Mouse (Mus musculus) neural tube, embryonic 10.5 days (tissue): ENCODE results near the gene Tlr6.

Experiments
- DNase-seq: peaks from one replicate; pipeline ENCODE4 v3.0.0-alpha.2; 2017; ENCODE audit warnings: low spot score; ENCODE audit errors: extremely low spot score

The Tlr6 gene

DNA sequence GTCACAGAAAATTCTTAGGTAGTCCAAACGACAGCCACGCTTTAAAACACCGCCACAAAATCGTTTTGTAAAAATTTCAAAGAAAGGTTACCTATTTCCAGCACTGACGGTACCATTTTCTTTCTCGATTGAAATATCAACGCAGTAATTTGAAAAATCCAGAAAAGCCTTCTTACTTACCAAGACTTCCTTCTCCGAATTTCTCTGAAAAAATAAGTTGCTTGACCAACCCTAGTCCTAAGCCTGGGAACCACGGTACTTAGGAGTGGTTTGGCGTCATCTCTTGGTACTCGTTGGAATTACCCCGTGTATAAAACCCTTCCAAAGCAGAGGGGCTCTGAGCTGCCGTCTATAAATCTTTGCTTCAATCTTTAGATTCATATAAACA lies at the start of gene Tlr6:
Gene Tlr6, minus strand, starts transcription at position 255 of the 388 bp plus-strand sequence.
- no peak for DNase-seq

DNA sequence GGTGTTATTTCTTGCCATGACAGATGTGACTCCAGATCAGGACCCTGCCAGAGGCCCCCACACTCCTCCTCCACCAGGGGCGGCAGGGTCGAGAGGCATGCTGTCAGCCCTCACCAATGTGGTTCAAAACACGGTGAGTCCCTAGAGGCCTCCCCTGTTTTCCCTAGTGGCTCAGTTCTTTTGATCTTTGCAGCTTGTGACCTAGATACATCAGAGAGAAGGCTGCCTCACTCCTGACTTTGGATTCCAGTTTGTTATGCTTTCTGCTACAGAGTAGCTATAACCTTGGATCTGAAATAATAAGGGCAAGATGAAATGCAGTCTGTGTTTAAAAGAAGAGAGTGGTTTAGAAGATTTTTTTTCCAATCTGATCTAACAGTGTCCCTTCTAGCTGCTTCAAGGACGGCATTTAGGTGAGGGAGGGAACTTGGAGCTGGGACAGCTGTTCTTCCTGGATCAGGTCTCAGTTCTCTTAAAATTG lies 46.2 kb upstream of the Tlr6 start:
- peak; percentile 17 for DNase-seq

DNA sequence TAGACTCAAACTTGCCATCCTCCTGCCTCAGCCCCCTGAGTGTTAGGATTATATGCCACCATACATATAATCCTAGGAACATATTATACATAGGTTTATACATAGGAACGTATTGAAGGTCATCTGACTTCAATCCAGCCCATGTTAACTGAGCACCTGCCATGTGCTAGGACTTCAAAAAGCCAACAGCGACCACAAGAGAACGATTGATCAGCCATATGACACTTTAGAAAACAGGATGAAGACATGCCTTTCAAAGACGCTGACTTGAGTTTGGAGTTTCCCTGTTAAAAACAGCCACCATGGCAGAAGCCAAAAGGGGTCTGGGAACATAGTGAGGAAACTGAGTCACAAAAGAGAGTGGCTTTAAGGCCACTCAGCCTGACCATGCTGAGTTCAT lies 45.4 kb upstream of the Tlr6 start:
- DNase-seq = no peak

DNA sequence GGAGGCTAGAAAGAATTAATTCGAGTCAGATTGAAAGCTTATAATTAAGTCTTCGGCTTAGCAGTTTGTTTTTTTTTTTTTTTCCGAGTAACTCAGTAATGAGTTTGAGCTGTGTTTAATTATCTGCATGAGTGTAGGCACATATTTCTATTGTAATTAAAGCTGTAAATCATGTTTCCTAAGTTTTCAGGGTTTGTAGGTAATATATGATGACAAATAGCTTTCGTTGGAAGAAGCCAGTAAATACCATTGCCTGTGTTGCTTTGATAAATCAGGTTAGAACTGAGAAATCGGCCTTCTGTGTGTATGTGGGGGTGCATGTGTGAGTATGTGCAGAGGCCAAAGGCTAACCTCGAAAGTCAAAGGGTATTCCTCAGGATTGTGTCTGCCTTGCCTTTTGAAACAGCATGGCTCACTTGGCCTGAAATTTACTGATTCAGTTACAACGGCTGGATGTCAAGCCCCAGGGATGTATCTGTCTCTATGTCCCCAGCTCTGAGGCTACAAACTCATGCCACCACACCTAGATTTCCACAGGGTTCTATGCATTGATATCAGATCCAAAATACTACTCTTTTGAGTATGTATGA lies 44.1 kb upstream of the Tlr6 start:
- DNase-seq = no peak

DNA sequence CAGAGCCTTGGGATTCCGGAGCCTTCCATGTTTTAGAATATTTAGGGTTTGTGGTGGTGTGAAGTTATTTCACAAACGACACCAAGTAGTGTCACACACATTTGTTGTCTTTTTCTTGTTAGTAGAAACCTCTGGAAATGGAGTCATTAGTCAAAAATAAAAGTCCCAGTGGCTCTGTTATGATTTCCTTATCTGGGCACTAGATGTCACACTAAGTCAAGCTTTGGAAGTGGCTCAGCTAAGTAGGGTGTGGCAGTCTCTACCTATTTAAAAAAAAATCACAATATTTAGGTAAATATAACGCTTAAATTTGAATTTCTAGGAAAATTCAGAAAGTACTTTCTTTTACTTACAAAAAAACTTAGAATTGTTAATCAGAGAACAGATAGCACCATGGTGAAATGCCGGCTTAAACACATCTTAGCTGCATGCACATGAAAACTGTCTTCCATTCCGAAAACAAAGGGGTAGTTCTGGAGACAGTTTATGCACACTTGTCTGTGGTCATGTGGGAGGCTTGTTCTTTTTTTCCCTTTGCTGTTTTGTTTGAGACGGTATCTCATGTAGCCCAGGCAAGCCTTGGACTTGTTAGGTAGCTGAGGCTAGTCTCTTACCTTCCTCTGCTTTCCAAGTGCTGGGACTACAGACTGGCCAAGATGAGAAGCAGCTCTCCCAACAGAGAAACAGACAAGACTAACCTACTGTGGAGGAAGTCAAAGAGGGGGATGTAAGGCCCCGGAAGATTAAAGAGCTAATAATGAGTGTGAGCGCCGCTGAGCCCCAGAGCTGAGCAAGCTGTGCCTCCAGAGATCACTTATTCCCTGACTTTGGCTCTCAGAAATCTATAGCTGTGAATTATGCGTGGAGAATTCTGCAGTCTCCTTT lies 43.3 kb upstream of the Tlr6 start:
- DNase-seq = peak; percentile 15

DNA sequence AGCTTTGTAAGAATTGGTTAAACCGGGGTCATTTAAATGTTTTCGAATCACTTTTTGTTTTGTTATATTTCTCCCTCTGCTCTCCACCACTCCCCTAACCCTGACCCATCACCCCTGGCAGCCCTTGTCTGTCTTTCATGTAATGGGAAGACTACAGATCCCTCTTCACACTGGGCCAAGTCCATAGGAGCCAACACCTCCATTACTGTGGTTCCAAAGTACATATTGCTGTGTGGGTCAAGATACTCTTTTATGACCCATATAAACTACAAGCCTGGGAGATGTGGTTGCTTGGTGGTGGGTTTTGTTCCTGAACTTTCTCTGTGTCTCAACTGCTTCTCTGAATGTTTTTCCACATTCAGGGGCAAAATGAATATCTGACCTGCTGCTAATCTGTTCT lies 35.5 kb upstream of the Tlr6 start:
- DNase-seq = no peak

DNA sequence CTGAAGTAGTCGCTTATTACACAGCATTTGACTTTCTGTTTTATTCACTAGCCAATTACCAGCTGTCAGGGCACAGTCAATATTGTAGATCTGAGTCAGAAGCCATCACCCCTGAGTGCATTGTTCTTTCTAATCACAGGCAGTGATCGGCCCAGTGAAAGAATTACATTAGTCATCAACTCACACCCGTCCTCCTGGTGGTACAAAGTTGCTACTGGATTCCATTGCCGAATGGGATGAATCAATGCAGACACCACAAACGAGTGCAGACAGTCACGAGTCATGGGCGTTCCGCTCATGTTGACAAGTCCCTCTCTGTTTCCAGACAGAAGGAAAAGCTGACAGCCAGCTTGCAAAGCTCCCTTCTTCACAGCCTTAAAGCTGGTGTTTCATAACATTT lies 32.6 kb upstream of the Tlr6 start:
- DNase-seq = no peak

DNA sequence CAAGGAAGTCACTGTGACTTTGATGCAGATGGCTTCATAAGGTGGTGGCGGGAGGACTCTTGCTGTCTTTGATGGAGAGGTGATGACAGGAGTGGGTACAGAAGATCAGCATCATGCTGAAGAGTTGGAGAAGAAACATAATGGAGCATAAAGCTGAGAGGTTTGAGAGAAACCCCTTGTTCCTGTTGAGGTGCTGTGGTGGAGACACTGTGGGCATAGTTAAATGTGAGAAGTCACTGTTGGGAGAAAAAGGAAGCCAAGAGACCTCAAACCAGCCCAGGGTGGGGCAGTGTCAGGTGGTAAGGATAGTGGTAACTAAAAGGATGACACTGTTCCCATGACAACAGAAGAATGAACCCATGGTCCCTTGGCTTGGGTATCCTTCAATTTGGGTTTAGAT lies 30.0 kb upstream of the Tlr6 start:
- no peak for DNase-seq

DNA sequence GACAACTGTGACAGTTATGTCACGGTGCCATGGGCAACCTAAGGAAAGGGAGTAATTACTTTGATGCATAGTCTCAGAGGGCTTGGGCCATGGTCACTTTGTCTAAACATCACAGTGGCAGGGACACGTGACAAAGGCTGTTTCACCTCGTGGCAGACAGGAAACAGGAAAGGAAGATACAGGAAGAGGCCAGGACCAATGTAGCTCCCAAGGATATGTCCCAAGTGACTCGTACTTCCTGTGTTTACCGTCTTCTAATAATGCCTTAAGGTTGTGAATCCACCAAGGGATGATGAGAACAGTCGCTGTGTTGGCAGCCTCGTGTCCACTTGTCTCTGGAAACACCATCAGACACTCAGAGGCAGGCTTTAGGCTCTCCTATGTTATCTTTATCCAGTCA lies 26.1 kb upstream of the Tlr6 start:
- no peak for DNase-seq

DNA sequence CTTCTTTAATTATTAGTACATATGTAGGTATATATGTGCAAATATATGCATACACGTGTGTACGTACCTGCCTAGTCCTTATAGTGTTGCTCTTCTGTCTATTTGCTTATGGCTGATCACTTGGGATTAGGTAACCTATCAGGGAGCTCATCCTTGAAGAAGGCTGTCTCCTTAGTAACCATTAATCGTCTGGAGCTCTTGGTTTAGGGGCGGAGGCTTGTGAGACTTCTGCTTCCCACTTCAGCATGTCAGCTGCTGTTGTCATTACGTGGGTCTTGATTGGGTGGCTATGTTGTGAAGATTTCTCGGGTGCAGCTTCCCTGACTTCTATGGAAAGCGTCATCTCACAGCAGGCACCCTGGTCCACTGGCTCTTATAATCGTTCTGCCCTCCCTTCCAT lies 17.2 kb upstream of the Tlr6 start:
- no peak for DNase-seq

DNA sequence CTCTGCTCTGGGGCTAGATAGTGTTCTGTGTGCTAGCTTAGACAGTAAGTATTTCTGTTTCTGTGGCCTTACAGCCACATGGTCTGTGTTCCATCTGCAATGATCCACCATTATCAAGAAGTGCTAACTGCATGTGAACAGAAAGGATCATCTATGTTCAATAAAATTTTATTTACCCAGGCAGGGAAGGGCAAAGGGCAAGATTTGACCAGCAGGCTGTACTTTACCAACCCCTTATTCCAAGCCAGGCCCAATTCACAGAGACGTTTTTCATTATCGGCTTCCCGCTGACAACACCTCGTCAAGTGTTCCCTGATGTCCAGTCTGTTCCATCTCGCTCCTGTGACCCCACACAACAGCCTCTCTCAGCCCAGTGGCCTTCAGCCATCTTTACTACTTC lies 15.2 kb upstream of the Tlr6 start:
- DNase-seq = no peak

DNA sequence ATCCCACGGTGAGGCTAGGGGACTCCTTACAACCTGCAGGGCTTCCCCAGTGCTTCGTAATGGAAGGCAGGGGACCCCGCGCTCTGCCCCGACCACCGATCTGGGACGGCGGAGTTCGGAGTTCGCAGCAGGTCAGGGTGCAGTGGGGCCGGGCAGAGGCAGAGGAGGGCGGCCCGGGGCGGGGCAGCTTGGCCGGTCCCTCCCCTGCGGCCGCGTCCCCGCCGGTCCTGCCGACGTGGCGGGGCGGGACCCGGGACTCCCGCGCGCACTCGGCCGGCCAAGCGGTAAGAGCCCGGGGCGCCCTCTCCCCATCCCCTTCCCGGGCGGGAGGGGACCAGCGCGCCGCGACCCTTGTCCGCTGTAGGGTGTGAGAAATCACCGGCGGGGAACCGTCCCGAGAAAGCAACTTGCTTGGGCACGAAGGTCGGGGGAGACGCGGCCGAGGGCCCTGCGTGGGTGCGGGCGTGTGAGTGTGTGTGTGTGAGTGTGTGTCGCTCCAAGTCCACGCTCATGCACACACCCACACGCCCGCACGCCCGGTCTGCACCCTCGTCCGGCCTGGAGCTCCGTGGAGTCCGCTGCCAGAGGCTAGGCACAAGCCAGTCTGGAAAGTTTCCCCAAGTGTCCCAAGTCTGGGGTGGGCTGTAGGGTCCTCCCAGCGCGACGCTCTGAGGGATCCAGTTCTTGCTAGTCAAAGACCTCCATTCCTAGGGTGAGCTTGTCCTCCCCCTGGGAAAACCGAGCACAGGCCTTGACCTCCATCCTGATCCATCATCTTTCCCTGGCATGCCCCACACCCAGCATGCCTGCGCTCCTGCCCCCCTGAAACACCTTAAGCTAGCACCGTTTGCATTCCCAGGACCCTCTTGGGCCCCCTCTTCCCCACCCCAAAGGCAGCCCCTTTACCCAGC lies 10.2 kb upstream of the Tlr6 start, which contains the start of gene Fam114a1:
Gene Fam114a1, plus strand, starts transcription at position 211 of the 911 bp plus-strand sequence.
- peak; percentile 69 for DNase-seq

DNA sequence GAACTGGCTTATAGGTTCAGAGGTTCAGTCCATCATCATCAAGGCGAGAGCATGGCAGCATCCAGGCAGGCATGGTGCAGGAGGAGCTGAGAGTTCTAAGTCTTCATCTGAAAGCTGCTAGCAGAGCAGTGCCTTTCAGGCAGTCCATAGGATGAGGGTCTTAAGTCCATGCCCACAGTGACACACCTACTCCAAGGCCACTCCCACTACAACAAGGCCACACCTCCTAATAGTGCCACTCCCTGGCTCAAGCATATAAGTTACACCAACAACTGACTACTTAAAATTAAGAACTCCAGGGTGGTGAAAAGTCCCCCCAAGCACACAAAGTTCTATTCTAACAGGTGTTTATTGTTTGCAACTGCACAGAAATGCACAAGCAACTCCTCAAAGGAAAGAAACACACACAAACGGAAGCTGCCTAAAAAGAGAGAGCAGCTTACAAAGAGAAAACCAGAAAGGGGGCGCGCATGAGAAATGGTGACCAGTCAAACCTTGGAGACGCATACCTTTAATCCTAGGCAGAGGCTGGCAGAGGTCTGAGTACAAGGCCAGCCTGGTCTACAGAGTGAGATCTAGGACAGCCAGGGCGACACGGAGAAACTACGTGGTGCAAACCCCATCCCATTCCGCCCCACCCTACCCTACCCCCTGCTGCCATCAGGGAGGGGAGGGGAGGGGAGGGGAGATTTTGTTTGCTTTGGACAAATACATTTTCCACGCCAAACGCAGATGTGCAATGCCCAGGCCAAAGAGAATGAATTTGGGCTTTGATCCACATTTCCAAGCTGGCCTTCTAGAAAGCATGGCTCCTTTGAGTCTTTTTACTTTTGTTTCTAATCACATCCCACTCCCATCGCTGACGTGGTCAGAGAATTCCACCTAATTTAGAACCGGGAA lies 9.3 kb upstream of the Tlr6 start:
- peak; percentile 50 for DNase-seq

DNA sequence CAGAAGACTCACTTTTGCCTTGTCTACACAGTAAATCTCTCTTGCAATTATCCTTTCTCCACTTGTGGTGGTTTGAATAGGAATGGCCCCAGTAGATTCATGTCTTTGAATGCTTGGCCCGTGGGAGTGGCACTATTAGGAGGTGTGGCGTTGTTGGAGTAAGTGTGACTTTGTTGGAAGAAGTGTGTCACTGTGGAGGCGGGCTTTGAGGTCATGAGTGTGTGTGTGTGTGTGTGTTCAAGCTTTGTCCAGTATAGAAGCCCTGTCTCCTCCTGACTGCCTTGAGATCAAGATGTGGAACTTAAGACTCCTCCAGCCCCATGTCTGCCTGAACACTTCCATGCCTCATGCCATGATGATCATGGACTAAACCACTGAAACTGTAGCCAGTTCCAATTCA lies 3.8 kb upstream of the Tlr6 start:
- no peak for DNase-seq

DNA sequence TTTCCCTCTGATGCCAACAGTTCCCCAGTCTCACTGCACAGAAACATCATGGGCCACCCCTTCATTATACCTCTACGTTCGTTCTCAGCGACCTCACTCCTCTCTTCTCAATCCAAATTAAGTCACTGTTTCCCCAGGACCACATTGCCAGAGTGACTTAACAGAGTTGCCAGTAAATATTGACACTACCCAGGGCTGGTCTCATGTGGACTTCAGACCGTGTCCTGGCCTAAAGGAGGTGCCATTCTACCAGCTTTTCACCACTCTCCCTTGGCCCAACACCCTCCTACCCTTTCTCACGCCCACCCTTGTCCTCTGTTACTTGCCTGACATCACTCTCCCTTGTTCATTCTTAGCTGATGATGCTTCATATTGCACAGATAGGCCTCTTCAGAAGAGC lies 3.4 kb upstream of the Tlr6 start:
- no peak for DNase-seq

DNA sequence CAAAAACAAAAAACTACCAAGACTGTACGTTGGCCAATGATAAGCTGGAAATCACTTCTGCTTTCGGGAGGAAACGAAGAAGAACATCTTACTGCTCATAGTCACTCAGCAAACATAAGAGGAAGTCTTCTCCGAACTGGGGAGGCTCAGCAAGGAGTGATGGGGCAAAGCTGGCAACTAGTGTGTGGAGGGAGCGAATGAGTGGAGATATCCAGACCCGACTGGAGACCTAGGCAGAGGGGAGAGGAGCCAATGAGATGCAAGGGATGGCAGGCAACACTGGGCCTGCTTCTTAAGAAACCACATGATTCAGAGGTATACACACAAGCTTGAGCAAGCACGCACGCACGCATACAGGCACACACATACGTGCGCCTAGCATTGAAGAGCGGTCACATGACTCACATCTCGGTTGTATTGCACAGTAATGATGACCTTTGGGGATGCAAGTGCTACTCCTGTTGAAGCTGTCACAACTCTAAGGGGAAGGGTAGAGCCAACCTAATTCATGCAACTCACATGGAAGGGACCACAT lies 1.0 kb upstream of the Tlr6 start:
- no peak for DNase-seq

DNA sequence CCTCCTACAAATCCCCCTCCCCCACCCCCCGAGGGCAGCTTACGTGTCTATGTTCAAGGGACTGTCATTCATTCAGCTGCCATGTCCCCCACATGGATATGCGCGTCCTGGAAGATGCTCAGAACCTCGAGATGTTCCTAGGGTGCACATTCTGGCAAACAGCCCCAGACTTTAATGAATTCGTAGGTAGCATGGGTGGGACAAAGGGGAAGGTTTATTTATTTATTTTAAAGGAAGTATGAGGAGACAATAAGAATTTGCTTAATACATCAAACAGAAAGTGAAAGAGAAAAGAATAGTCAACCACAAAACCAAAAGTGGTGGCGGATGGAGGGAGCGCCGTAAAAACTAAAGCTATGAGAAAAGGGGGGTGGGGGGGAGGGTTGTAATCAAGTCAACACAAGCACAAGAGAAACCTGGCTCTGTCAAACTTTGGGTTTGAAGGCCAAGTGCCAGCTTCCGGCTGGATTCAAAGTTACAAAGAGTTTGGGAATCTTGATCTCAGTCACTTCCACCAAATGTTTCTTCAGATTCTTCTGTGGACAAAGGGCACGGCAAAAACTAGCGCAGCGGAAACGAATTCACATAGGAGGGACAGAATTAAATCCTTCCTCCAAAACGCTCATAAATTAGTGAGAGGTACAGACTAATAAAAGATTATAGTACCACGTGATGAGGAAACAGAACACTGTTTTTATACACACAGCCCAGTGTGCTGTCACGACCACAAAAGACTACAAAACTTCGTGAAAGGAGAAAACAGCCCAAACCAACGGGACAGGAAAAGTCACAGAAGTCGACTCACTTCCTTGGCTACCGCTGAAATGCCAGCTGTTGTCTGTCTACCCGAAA lies 680 bp downstream of the Tlr6 start:
- DNase-seq = no peak

DNA sequence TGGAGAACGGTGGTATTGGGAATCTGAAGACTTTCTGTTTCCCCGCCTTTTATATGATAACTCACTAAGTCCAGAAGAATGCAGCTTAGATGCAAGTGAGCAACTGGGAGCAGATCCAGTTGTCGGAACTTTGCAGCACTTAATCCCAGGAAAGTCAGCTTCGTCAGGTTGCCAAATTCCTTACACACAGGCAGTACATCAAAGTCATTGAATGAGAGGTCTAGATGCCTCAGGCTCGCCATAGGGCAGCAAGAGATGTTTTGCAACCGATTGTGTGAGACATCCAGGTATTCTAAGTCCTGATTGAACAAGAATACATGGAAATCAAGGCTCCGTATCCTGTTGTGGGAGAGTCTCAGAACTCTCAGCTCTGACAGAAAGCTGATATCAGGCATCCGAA lies 5.0 kb downstream of the Tlr6 start:
- no peak for DNase-seq

DNA sequence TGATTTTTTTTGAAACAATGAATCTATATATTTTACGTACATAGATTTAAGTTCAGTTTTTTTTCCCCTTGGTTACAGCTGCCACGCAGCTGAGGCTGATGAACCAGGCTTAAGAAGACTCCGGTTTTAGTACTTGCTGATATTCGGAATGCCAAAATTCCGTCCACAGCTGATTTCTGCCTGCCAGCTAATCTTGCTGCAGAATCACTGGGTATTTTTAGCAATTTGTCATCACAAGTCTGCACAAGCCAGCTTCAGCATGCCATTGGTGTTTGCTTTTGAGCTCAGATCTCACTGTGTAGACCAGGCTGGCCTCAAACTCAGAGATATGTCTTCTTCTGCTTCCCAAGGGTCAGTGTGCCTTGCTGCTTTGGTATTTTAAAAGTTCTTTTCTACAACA lies 8.4 kb downstream of the Tlr6 start:
- no peak for DNase-seq

DNA sequence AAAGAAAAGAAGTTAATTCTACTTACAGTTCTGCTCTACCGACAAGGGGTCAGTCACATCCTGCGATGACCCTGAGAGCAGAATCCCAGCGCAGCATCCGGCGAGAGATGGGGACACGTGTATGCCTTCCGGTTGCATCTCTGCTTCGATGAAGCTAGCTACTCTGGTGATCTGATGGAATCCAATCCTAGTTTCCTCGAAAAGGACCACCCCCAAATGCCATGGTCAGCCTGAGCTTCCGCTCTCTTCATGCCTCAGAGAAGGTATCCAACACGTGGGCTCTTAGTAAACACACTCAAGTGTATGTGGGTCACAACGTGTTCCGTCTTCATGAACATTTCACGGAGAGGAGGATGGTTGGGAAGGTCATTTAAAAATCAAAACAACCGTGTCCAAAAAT lies 27.1 kb downstream of the Tlr6 start:
- DNase-seq = no peak
